Mouse (Mus musculus): ENCODE measurements around the gene Tmem132a. TPM values are rescaled to one million over a fixed set of nuclear protein-coding genes. Genes with fewer than 3 reads are reported as not detected.
A peak's percentile ranks its signal among the peaks of the same experiment; 100 is the strongest.

Gene Tmem132a
- total RNA-seq, 2 experiments from 2014 or later = 170 to 179 TPM

DNA sequence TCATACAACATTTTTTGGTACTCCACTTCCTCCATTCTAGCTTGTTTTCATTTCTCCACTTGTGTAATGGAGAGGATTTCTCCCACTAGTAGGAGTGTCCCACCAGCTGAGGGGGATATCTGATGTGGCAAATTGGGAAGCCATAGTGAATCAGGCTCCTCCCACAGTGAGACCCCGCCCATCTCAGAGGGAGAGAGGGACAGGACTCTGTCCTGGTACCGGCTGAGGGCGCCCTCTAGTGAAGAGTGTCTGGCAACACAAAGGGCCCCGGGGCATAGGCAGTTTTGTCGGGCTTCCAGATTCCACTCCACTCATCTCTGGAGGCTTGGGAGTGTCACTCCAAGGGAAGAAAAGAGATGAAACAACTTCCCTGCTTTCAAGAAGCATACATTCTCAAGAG, 38.3 kb downstream of the Tmem132a start:
- DNase-seq = peak; percentile 16 to 22

DNA sequence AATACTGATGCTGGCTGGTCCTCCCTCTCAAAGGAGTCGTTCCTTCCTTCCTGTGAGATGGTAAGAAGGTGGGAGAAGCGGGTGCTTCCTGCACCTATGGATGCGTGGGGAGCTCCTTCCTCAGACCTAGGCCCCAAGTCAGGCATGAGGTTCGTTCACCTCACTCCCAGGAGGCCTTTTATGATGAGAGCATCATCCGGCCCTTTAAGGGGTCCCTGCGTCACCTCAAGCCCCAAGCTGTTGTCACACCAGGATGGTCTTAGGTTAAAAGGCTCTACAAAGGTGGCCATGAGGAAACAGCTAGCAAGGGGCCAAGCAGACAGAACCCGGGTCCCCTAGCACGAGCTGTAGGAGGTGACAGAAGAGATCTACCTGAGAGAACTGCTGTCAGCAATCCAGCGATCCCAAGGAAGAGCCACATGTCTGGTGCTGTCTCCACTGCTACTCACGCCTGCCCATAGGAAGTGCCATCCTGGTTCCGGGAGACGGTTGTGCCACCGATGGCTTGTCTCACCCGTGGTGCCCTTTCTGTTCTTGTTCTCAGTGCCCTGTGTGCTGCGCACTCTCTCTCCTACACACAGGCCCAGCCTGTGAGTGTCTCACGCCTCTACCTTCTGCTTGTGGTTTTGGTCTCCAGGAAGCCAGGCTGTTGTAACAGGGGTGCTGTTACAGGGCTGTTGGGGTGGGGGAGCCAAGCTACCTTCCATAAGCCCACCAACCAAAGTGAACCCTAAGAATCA, 40.1 kb downstream of the Tmem132a start, which contains the start of gene Cd6:
Cd6 (minus strand) TSS at position 623 of the 740 bp plus-strand sequence.
- DNase-seq = no peak

DNA sequence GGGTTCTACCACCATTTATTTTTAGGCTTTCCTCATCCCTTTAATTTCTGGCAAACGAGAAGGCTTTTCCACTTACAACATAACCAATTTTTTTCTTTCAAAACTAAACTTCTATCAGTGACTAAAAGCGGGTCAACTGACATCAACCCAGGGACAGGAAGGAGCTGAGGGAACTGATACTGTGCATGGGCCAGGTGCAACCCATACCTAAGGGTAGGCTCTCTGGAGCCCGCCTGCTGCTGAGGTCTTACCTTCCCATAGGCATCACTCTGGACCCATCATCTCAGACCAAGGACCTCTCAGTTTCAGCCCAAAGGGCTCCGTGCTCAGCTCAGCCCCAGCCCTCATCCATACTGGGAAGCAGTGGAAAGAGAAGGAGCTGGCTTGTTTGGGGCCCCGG, 41.4 kb downstream of the Tmem132a start:
- no peak for DNase-seq

DNA sequence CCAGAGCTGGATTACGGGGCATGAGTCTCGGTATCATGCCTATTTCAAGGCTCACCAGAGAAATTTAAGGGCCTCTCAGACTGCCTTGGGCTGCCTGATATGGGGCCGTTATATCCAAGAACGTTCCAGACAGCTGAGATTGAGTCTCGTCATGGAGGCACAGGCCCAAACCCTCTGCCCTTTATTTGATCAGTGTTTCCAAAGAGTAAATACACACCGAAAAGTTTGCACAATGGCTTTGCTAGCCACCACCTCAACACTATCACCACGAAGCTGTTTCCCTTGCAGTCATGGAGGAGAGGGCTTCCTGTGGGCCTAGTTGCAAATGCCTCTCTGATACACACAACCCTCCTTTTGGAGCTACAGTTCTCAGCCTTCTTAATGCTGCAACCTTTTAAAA, 45.7 kb downstream of the Tmem132a start:
- no peak for DNase-seq

DNA sequence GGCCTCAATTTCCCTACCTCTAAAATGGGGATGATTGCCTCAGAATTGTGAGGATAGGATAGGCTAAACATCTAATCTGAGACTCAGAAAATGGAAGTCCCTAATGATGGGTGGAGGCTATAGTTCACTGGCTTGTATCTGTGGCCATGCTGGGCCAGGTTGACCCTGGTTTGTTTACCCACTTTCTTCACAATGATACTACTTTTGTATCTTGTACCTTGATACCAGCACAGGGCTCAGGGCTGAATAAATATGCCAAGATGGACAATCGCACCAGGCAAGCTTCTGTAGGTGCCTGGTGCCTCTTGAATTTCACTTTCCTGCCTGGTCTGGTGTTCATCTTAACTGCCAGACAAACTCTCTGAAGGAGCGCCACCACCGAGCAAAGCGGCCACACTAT, 47.2 kb downstream of the Tmem132a start:
- no peak for DNase-seq

DNA sequence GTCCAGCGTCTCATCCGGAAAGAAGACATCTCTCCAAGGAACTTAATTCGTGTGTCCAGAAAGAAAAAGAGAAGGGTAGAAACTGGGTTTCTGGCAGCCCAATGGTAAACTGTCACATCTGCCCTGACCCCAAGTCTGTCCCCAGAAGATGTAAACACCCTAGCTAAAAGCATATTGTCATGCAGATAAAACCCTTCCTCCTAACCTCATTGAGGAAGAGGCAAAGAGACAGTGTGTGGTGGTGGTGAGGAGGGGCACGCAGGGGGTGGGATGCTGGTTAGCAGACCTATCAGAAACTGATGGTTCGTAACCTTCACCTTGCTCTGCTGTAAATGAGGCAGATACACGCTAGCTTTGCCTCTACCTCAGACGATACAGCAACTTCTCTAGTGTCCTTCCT, 48.4 kb downstream of the Tmem132a start:
- no peak for DNase-seq

DNA sequence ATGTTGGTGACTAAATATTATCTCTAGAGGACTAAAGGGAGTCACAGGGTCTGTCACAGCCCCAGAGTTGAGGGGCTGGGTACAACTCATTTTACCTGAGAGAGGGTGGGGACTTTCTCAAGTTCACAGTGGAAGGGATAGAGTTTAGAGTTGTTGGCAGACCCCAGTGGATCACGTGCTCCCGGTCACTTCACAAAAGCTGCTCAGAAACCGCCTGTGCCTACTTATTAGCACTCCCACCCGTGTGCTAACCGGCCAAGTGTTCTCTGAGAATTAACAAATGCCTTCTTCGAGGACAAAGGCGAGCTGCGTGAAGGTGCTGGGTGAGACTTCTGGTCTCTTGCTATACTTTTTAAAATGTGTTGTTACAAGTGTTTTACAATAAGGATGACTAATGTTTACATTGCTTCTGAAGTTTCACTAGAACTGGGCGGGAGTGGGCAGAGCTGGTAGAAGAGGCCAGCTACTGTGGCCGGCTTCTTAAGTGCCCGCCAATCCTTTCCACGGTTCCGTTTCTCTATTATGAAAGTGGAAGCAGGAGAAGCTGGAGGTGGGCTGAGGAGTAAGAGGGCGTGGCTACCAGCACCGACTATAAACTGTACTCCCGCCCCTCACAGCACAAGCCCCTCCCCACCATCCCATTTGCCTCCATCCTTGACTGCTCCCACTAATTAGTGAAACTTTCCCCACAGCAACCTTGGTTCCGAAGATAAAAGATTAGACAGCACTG, 51.4 kb downstream of the Tmem132a start:
- no peak for DNase-seq

DNA sequence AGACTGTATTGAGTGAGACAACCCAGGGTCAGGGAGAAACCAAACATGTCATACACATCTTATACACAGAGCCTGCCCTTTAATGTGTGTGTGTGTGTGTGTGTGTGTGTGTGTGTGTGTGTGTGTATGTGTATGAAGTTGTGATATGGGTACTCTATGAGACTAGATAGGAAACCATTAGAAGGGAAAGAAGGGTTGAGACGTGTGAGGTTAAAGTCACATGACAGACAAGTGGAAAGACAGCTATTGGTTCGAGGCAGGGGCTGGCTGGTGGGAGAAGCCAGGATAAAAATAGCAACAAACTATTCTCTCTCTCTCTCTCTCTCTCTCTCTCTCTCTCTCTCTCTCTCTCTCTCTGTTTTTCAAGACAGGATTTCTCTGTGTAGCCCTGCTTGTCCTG, 53.3 kb downstream of the Tmem132a start:
- no peak for DNase-seq

DNA sequence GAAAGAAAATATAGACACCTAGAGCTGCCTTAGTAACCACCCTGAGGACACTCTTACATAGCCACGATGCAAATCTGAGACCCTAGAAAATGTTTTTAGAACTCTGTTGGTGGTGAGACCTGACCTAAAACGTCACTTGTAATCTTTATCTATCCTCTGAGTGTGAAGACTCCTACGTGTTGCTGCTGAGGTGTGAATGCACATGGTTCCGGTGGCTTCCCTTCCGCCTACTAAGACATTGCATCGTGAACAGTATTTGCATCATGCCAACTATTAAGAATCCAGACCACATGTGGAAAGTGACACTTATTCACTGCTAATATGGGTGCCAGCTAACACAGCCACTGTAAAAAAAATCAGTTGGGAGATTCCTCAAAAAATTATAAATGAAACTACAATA, 53.9 kb downstream of the Tmem132a start:
- DNase-seq = no peak

DNA sequence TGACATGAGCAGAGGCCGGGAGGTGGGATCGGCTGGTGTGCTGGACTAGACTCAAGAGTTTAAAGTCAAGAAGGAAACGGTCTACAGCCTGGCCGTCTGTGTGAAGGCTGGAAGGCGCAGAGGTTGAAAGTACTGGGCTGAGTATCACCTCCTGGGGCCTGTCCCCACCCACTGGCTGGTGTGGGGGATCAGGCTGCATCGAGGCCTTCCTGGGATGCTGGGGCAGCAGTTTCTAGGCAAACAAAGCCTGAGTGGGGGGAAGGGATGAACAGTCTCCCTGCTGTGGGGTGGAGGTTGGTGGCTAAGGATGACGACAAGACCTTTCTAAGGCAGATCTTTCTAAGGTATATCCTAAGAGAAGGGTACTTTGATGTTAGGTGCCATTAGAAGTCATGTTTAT, 55.8 kb downstream of the Tmem132a start:
- no peak for DNase-seq

DNA sequence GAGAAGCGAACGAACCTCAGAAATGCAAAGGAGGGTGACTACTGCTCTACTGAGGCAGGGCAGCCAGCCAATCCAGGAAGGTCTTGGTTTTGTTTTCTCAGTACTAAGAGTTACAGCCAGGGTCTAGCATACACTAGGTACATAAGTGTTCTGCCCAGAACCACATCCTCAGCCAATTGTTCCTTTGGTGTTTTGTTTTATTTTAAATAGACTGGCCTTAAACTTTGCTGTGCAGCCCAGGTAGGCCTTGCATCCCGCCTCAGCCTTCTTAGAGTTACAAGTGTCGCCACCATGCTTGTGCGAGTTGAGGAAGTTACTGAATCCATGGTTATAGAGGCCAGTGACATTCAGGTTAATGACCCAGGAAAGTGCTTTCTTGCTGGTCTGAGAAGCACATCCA, 56.7 kb downstream of the Tmem132a start:
- DNase-seq = no peak

DNA sequence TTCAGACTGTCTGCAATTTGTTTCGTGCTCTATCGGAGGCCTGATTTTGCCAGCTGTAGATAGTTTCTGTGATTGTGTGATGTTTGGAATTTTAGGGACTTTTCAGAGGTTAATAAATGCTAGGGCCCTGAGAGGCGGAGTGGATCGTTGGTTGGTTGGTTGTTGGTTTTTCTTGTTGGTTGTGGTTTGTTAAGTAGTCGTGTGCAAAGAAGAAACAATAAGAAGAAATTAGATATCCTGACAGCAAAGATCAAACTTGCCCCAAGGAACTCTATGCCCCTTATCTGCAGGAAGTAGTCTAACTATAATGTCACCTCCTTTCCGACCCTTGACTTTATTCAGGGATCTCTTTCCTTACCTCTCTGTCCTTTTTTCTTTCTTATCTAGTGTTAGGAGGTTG, 58.3 kb downstream of the Tmem132a start:
- no peak for DNase-seq

DNA sequence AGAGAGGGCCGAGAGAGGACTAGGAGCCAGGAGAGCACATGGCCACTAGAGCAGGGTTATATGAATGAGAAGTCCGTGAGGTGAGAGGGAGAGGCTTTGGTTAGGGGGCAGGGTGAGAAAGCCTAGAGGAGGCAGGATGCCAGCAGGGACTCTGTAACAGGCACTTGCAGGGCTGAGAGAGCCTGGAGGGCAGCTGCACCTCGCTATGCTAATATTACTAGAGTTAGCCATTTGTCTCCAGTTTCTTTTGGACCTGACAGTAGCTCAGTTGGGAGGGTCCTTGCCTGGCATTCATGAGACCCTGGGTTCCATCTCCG, 59.6 kb downstream of the Tmem132a start:
- DNase-seq = no peak

DNA sequence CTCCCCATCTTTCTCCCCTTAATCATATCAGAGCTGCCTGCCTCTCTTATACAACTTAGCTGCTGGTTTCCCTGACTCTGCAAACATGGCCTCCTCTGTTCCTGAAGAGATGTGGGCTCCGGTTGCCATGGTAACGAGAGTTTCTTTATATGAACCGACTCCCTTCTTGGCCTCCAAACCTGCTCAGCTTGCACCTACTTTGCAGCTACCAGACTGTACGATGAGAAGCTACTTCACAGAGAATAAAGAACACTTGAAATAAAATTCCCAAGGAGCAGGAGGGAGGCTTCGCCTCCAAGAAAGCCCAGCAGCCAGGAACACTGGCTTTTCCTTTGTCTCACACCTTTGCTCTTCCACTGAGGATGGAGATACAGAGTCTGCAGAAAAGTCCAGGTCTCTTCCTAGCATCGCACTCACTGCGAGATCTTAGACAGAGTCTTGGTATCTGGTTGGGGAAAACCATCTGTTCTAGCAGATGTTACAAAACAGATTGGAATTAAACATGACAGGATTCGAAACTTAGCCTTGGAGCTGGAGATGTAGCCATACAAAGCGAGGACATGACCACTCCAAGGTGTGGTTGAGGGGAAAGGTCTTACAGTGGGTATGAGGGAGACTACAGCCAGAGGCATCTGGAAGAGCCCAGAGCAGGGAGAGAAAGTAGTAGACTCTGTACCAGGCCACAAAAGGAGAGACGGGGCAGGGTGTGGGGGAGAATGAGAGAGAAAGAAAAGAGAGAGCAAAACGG, 60.1 kb downstream of the Tmem132a start:
- DNase-seq = peak; percentile 39 to 46

DNA sequence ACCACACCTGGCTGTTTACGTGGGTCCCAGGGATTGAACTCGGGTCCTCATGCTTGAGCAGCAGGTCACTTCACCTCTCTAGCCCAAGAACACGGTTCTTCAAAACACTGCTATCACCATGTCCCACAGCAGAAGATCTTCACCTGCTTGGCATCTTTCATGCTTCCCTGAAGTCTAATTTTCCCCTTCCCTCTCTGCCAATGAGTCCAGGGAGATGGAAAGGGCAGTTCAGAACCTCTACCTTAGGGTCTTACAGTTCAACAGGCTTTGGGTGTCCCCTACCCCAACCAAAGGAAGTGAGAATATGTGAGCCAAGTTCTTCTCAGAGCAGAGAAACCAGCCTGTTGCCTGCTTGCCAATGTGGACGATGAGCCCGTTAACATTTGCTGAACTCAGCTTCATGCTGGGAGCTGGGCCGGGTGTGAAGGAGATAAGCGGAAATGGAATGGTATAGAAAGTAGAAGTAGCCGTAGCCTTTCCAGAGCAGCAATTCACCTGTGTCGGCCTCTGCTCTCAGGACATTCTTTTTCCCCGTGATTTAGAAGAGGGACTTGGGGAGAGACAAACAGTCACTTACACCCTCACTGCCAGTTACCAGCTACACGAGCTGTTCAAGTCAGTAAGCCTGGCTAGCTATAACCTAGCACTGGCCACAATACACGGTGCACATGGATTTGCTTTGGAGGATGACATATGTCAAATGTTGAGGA, 61.1 kb downstream of the Tmem132a start:
- DNase-seq = no peak

Other genes starting within 250 kb of the Tmem132a start
- gene Vwce, start 235.7 kb downstream of the Tmem132a start, total RNA-seq (2021) = under 1 TPM; 0.30 to 0.32 TPM
- not detected for gene Pga5, start 191.9 kb downstream of the Tmem132a start, total RNA-seq (2021)
- 10 to 100 TPM; 24.2 to 26.7 TPM for gene Vps37c, start 181.2 kb downstream of the Tmem132a start, total RNA-seq (2021)
- gene Cd5, start 130.9 kb downstream of the Tmem132a start, total RNA-seq (2021) = not detected
- under 1 TPM in 1 of 2 experiments, not detected in 1; 0.35 TPM for gene Cd6, start 39.9 kb downstream of the Tmem132a start, total RNA-seq (2021)
- gene Slc15a3, start 30.2 kb downstream of the Tmem132a start, total RNA-seq (2021) = 1 to 10 TPM; 1.1 to 1.3 TPM
- gene Tmem109, start 12.1 kb upstream of the Tmem132a start, total RNA-seq (2021) = 10 to 100 TPM; 46.8 to 48.4 TPM
- gene Prpf19, start 25.3 kb upstream of the Tmem132a start, total RNA-seq (2021) = 100 to 1,000 TPM; 189 to 197 TPM
- gene Zp1, start 50.7 kb upstream of the Tmem132a start, total RNA-seq (2021) = not detected
- gene Ptgdr2, start 67.2 kb upstream of the Tmem132a start, total RNA-seq (2021) = under 1 TPM; 0.20 to 0.28 TPM
- gene Ccdc86, start 79.3 kb upstream of the Tmem132a start, total RNA-seq (2021) = 1 to 10 TPM; 8.3 to 8.8 TPM
- not detected for gene Ms4a10, start 104.7 kb upstream of the Tmem132a start, total RNA-seq (2021)
- not detected for gene Ms4a15, start 123.3 kb upstream of the Tmem132a start, total RNA-seq (2021)
- gene Ms4a18, start 148.1 kb upstream of the Tmem132a start, total RNA-seq (2021) = not detected
- gene Ms4a8a, start 211.2 kb upstream of the Tmem132a start, total RNA-seq (2021) = not detected

Measured in layer of hippocampus, postnatal 36 days (tissue).